In the genomic region with DNA sequence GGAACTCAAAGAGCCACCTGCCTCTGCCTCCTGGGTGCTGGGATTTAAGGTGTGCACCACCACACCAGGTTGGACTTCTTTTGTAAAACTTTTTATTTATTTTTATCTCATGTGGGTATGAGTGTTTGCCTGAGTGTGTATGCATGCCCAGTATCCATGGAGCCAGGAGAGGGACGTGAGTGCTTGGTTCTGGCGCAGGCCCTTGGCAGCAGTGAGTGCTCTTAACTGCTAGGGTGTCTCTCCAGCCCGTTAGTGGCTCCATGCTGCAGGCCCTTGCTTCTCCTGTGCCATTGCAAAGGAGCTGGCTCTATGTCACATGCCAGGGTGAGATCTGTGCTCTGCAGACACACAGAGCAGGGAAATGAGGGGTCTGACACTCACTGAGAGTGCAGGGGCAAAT, we compare ENCODE assay signal across 28 mouse cellular contexts. TPM values are rescaled to one million over a fixed set of nuclear protein-coding genes. Genes with fewer than 3 reads are reported as not detected.
DNase-seq lines count a peak whose midpoint lies in the region; ATAC-seq and TF ChIP-seq lines count a peak whose summit lies in the region.
"Had no signal": no experiment of that assay in that cellular context is flagged by ENCODE, and none has a peak within 500 bp of the region (broad histone marks: within the 10 kb centered on the region; RNA-seq: fewer than 3 reads in every experiment).

No protein-coding gene starts in this region.

- H3K9me3 ChIP-seq in CH12.LX (replicated peaks; ENCODE audit: low read length), result peaks cover 3% of the 10 kb centered on the region
- H3K9me3 ChIP-seq in lung, embryonic 16.5 days (ENCODE audit: control insufficient read depth, low read length), result no peaks in the 10 kb centered on the region
- H3K9me3 ChIP-seq: embryonic facial prominence, embryonic 12.5 days; embryonic facial prominence, embryonic 15.5 days; heart, embryonic 10.5 days; heart, embryonic 13.5 days; hindbrain, embryonic 10.5 days had no signal

- H3K79me2 ChIP-seq in CH12.LX (replicated peaks; ENCODE audit: control insufficient read depth, extremely low read depth, insufficient read depth, poor library complexity, severe bottlenecking), result no peaks in the 10 kb centered on the region

- TF ChIP-seq EP300 in CH12.LX (IDR thresholded peaks at IDR 0.05; ENCODE audit: low read length), result no peak

- in situ Hi-C loops in CH12.LX (cut with MboI; ENCODE audit: low pct_ligation_motif_present, low pct_unique_long_range_greater_than_20kb, low sequenced_read_pairs), result no loop called here

- no peak for TF ChIP-seq POLR2A in CH12.LX (IDR thresholded peaks at IDR 0.05; ENCODE audit: low read depth, low read length)

- dilution Hi-C loops in CH12.LX (cut with MboI; ENCODE audit: extremely low pct_ligation_motif_present, extremely low pct_unique_long_range_greater_than_20kb, low sequenced_read_pairs), result no loop called here

- TF ChIP-seq CTCF in CH12.LX (conservative IDR thresholded peaks at IDR 0.05 in 1 of 2, IDR thresholded peaks at IDR 0.05 in 1 of 2; ENCODE audit: low read depth in 2 of 2, low read length in 2 of 2), result no peak

- H3K4me2 ChIP-seq in CH12.LX (ENCODE audit: insufficient read depth, low read depth, poor library complexity, severe bottlenecking), result 0 out of 2 replicates have a peak overlapping the region, but pooled peaks have one; percentile 6
- H3K4me2 ChIP-seq in lung, embryonic 16.5 days (ENCODE audit: low read depth, low read length), result no peak overlapping the region
- H3K4me2 ChIP-seq: embryonic facial prominence, embryonic 12.5 days; embryonic facial prominence, embryonic 15.5 days; heart, embryonic 13.5 days; hindbrain, embryonic 14.5 days had no signal

- peak; percentile 81 for ATAC-seq in lung, embryonic 16.5 days (ENCODE audit: low read depth)
- ATAC-seq in cerebellum, adult (ENCODE audit: insufficient number of reproducible peaks, low FRiP score, low TSS enrichment), result no peak
- ATAC-seq: activated CD4-positive, CD25-positive, alpha-beta regulatory T cell, adult 4 months; CD4-positive, CD25-positive, alpha-beta regulatory T cell, adult 4 months; forebrain, embryonic 14.5 days; forebrain, postnatal 0 days; hindbrain, postnatal 0 days; inflammation-experienced regulatory T-cells, adult 6 months had no signal

- H3K27ac ChIP-seq in CH12.LX (ENCODE audit: insufficient read depth, low read depth), result peak overlapping the region; percentile 74
- 0 out of 2 replicates have a peak overlapping the region, but pooled peaks have one; percentile 3 for H3K27ac ChIP-seq in brown adipose tissue, adult 24 weeks (replicated peaks; ENCODE audit: low read depth, low read length)
- H3K27ac ChIP-seq in lung, embryonic 16.5 days (ENCODE audit: low read length), result peak overlapping the region; percentile 32; the same call in 1 of the 2 replicates
- H3K27ac ChIP-seq: embryonic facial prominence, embryonic 12.5 days; embryonic facial prominence, embryonic 15.5 days; heart, adult 2 months; heart, embryonic 10.5 days; heart, embryonic 13.5 days; hindbrain, embryonic 10.5 days; hindbrain, embryonic 14.5 days; hindbrain, postnatal 0 days had no signal

- H3K9ac ChIP-seq in CH12.LX (ENCODE audit: insufficient read depth, low read depth), result no peak overlapping the region
- H3K9ac ChIP-seq in lung, embryonic 16.5 days (ENCODE audit: low read length), result no peak overlapping the region
- H3K9ac ChIP-seq: embryonic facial prominence, embryonic 12.5 days; embryonic facial prominence, embryonic 15.5 days; forebrain, postnatal 0 days; heart, embryonic 13.5 days; hindbrain, embryonic 14.5 days had no signal

- H3K36me3 ChIP-seq in CH12.LX (replicated peaks in 1 of 2; ENCODE audit: control insufficient read depth in 1 of 2, insufficient read depth in 1 of 2, low read length in 1 of 2), result peaks cover 4 to 22% of the 10 kb centered on the region in 2 experiments
- H3K36me3 ChIP-seq in lung, embryonic 16.5 days (ENCODE audit: control insufficient read depth, insufficient read depth, low read length), result peaks cover 2% of the 10 kb centered on the region; the same call in 1 of the 2 replicates

- no peaks in the 10 kb centered on the region for H3K27me3 ChIP-seq in CH12.LX (replicated peaks)
- H3K27me3 ChIP-seq in lung, embryonic 16.5 days (ENCODE audit: control insufficient read depth, insufficient read depth, low read depth, low read length), result no peaks in the 10 kb centered on the region
- H3K27me3 ChIP-seq: embryonic facial prominence, embryonic 12.5 days; embryonic facial prominence, embryonic 15.5 days; heart, embryonic 13.5 days had no signal

- peaks cover 50 to 69% of the 10 kb centered on the region in 2 experiments for H3K4me1 ChIP-seq in CH12.LX (ENCODE audit: control insufficient read depth in 1 of 2, insufficient read depth in 2 of 2)
- H3K4me1 ChIP-seq in brown adipose tissue, adult 24 weeks (ENCODE audit: control insufficient read depth, insufficient read depth, insufficient read length, low read length), result peaks cover 4% of the 10 kb centered on the region
- H3K4me1 ChIP-seq in lung, embryonic 16.5 days (replicated peaks; ENCODE audit: control insufficient read depth, insufficient read depth, low read length), result no peaks in the 10 kb centered on the region; the same call in 1 of the 2 replicates
- H3K4me1 ChIP-seq: embryonic facial prominence, embryonic 12.5 days; embryonic facial prominence, embryonic 15.5 days had no signal

- TF ChIP-seq RAD21 in CH12.LX (IDR thresholded peaks at IDR 0.05; ENCODE audit: low read depth, low read length), result no peak

- 41% methylated on average over 3 of the region's 3 CpGs for WGBS in lung, embryonic 16.5 days

- H3K4me3 ChIP-seq in CH12.LX (replicated peaks in 1 of 3; ENCODE audit: low read depth in 2 of 3, low read length in 2 of 3, poor library complexity in 1 of 3), result no peak overlapping the region
- no peak overlapping the region for H3K4me3 ChIP-seq in brown adipose tissue, adult 24 weeks (ENCODE audit: insufficient read depth, low read depth, low read length)
- no peak overlapping the region for H3K4me3 ChIP-seq in lung, embryonic 16.5 days (ENCODE audit: low read length)
- H3K4me3 ChIP-seq: embryonic facial prominence, embryonic 12.5 days; embryonic facial prominence, embryonic 15.5 days; heart, adult 2 months; heart, embryonic 10.5 days; heart, embryonic 13.5 days; hindbrain, embryonic 10.5 days had no signal

- no peak for DNase-seq in CH12.LX (ENCODE audit: extremely low read depth)
- DNase-seq in lung, postnatal 14 days, result peak; percentile 45
- DNase-seq in cerebellum, adult 11 months, result no peak
- no peak for DNase-seq in cerebellum, postnatal 10 days
- no peak for DNase-seq in frontal cortex, postnatal 10 days (ENCODE audit: low spot score in 2 of 2)
- DNase-seq: adrenal gland, adult 8-10 months; adrenal gland, postnatal 25 days; cerebellum, adult 11-12 months; cerebellum, adult 8-10 months; cerebellum, postnatal 14 days; forebrain, postnatal 0 days; gastrocnemius, postnatal 36 days; heart, postnatal 36 days had no signal

TF ChIP-seq in CH12.LX, 34 proteins besides CTCF, POLR2A, EP300 and RAD21:
- TF ChIP-seq JUND (conservative IDR thresholded peaks at IDR 0.05; ENCODE audit: low read depth, low read length), result no peak
- no peak for TF ChIP-seq MAX (IDR thresholded peaks at IDR 0.05; ENCODE audit: low read length)
- TF ChIP-seq ZMIZ1 (IDR thresholded peaks at IDR 0.05; ENCODE audit: low read depth, low read length), result peak; percentile 9; the same call in 1 of the 2 replicates
- no peak for TF ChIP-seq TBP (conservative IDR thresholded peaks at IDR 0.05; ENCODE audit: low read depth, low read length)

RNA-seq across cellular contexts. Expression of a gene that starts 14.3 kb away (rescaled TPM):
- total RNA-seq in CH12.LX (2012; rRNA removed) (58.9 and 86.7 TPM in 2 replicates), CH12.LX (2014; rRNA removed) (35.7 and 43.8 TPM in 2 replicates)
- 28.8 and 38.9 TPM in 2 replicates for polyA plus RNA-seq in CH12.LX (2012; ENCODE audit: insufficient read length, low read depth)
- 88.0 and 96.2 TPM in 2 replicates for polyA plus RNA-seq in brown adipose tissue, adult 24 weeks (2012; ENCODE audit: insufficient read depth, insufficient read length, missing spikeins)
- 97.7 and 107 TPM in 2 replicates for polyA plus RNA-seq in lung, embryonic 16.5 days (2015; fragmentation: Nextera tagmentation; extraction: Ambion mirVana)

RNA-seq across cellular contexts. Expression of a gene that starts 22.0 kb away (rescaled TPM):
- total RNA-seq in CH12.LX (2012; rRNA removed) (11.5 and 15.4 TPM in 2 replicates), CH12.LX (2014; rRNA removed) (12.2 and 13.1 TPM in 2 replicates)
- 16.4 and 17.0 TPM in 2 replicates for polyA plus RNA-seq in CH12.LX (2012; ENCODE audit: insufficient read length, low read depth)
- polyA plus RNA-seq in brown adipose tissue, adult 24 weeks (2012; ENCODE audit: insufficient read depth, insufficient read length, missing spikeins), result 1.8 and 2.3 TPM in 2 replicates
- 22.8 and 23.4 TPM in 2 replicates for polyA plus RNA-seq in lung, embryonic 16.5 days (2015; fragmentation: Nextera tagmentation; extraction: Ambion mirVana)

Comparison
In these comparisons a context has a peak if more than half of its experiments do, and no peak if none do; other contexts are left out.
1. H3K27ac ChIP-seq: peak in every context shown above with its lines; median percentile 74 in CH12.LX; 32 in lung, embryonic 16.5 days; 3 in brown adipose tissue, adult 24 weeks.